Mouse (Mus musculus) embryonic fibroblast, embryonic 13.5 days (primary cell): Measurements from ENCODE around the gene Cttn.

ENCODE experiments used
- CTCF ChIP-seq: IDR thresholded peaks from 2 replicates; pipeline ENCODE4 v1.5.1; 2011; ENCODE audit warnings: mild to moderate bottlenecking, control low read depth, low read length, moderate library complexity, borderline replicate concordance; ENCODE audit not compliant: insufficient read depth
- POLR2A ChIP-seq: IDR thresholded peaks from 2 replicates; pipeline ENCODE4 v1.6.1; 2011; ENCODE audit warnings: low read depth, mild to moderate bottlenecking, control low read depth, low read length, moderate library complexity

DNA sequence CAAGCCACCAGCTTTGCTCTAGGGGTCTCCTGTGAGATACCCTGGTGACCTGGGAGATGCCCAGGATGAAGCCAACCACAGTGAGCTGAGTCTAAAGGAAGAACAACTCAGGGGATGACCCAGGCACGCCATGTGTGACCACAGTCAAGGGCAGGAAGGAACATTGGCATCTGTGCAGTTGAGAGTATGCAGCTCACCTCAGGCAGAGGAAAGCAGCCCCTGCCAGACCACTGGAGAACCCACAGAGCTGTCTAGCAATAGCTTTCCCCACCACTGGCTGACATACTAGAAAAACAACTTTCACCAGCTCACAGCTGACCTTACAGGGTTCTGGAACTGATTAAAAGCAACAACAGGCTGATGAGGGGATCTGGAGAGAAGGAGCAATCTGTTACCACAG is 22.6 kb downstream of the Cttn start:
- TF ChIP-seq CTCF (no peak), POLR2A (no peak)
